Mouse (Mus musculus) CH12.LX (cell line): ENCODE data around the gene Dab1. TPM values are rescaled to one million over a fixed set of nuclear protein-coding genes. Genes with fewer than 3 reads are reported as not detected.

ENCODE experiments used
- DNase-seq: peaks from one replicate; pipeline ENCODE4 v3.0.0-alpha.2; 2013; ENCODE audit errors: extremely low read depth
- H3K27ac ChIP-seq: 2 replicates; pipeline ENCODE4 v1.5.1; 2012; ENCODE audit warnings: low read depth, mild to moderate bottlenecking, control low read depth, moderate library complexity; ENCODE audit not compliant: insufficient read depth
- H3K27me3 ChIP-seq: replicated peaks from 2 replicates; pipeline ENCODE3; 2012; ENCODE audit warnings: inconsistent platforms
- H3K36me3 ChIP-seq, 2 experiments: replicated peaks in 1 of 2; 2 replicates each; pipeline versions ENCODE3 to v1.6.1; 2012; ENCODE audit warnings: inconsistent platforms in 1 of 2, low read length in 1 of 2, mild to moderate bottlenecking in 1 of 2, mixed read lengths in 1 of 2, moderate library complexity in 1 of 2; ENCODE audit not compliant: control insufficient read depth in 1 of 2, insufficient read depth in 1 of 2
- H3K4me1 ChIP-seq, 2 experiments: 2 replicates each; pipeline ENCODE4 v1.6.1; 2012; ENCODE audit warnings: inconsistent platforms in 1 of 2, moderate library complexity in 1 of 2; ENCODE audit not compliant: insufficient read depth in 2 of 2, control insufficient read depth in 1 of 2
- H3K4me2 ChIP-seq: 2 replicates; pipeline ENCODE4 v1.6.1; 2012; ENCODE audit warnings: low read depth, mild to moderate bottlenecking, control low read depth; ENCODE audit not compliant: poor library complexity, insufficient read depth, severe bottlenecking
- H3K4me3 ChIP-seq, 3 experiments: fragments of 150-350 bp in 1 of 3; sonication (generic) in 1 of 3; replicated peaks in 1 of 3; 2 replicates each; pipeline versions ENCODE3 to v1.5.1; 2011 to 2012; ENCODE audit warnings: low read depth in 2 of 3, low read length in 2 of 3, mild to moderate bottlenecking in 2 of 3, moderate library complexity in 2 of 3, control low read depth in 1 of 3, improper control_type of control experiment in 1 of 3, inconsistent platforms in 1 of 3, mixed read lengths in 1 of 3; ENCODE audit not compliant: poor library complexity in 1 of 3
- H3K79me2 ChIP-seq: replicated peaks from 2 replicates; pipeline ENCODE4 v1.6.1; 2012; ENCODE audit warnings: mild to moderate bottlenecking, moderate library complexity; ENCODE audit not compliant: control insufficient read depth, poor library complexity, insufficient read depth, severe bottlenecking; ENCODE audit errors: extremely low read depth
- H3K9ac ChIP-seq: 2 replicates; pipeline ENCODE4 v1.6.1; 2012; ENCODE audit warnings: low read depth, mild to moderate bottlenecking, control low read depth, moderate library complexity; ENCODE audit not compliant: insufficient read depth
- H3K9me3 ChIP-seq: replicated peaks from 2 replicates; pipeline ENCODE3; 2012; ENCODE audit warnings: low read length, inconsistent platforms, mixed read lengths
- BHLHE40 ChIP-seq: IDR thresholded peaks from 2 replicates; pipeline ENCODE4 v1.6.1; 2011; ENCODE audit warnings: mild to moderate bottlenecking, low read depth, low read length, improper control_type of control experiment
- CHD1 ChIP-seq: IDR thresholded peaks from 2 replicates; pipeline ENCODE4 v1.6.1; 2012; ENCODE audit warnings: low read depth, low read length, improper control_type of control experiment, inconsistent platforms
- E2F4 ChIP-seq: IDR thresholded peaks from 2 replicates; pipeline ENCODE4 v1.6.1; 2011; ENCODE audit warnings: low read depth, low read length, improper control_type of control experiment; ENCODE audit not compliant: insufficient replicate concordance
- GABPA ChIP-seq: IDR thresholded peaks from 2 replicates; pipeline ENCODE4 v1.6.1; 2012; ENCODE audit warnings: low read depth, low read length, improper control_type of control experiment, inconsistent platforms; ENCODE audit not compliant: insufficient replicate concordance
- JUN ChIP-seq: IDR thresholded peaks from 2 replicates; pipeline ENCODE4 v1.6.1; 2011; ENCODE audit warnings: low read depth, mild to moderate bottlenecking, low read length, improper control_type of control experiment, moderate library complexity; ENCODE audit not compliant: insufficient read depth
- MAFK ChIP-seq: IDR thresholded peaks from 2 replicates; pipeline ENCODE4 v1.6.1; 2011; ENCODE audit warnings: low read length, improper control_type of control experiment; ENCODE audit not compliant: insufficient replicate concordance
- MAX ChIP-seq: IDR thresholded peaks from 2 replicates; pipeline ENCODE4 v1.6.1; 2011; ENCODE audit warnings: low read length, improper control_type of control experiment
- MAZ ChIP-seq: IDR thresholded peaks from 2 replicates; pipeline ENCODE4 v1.6.1; 2012; ENCODE audit warnings: low read depth, mild to moderate bottlenecking, inconsistent platforms, low read length, improper control_type of control experiment, moderate library complexity
- MEF2A ChIP-seq: IDR thresholded peaks from 2 replicates; pipeline ENCODE4 v1.6.1; 2014; ENCODE audit warnings: low read depth, mild to moderate bottlenecking, inconsistent platforms, low read length, improper control_type of control experiment, borderline replicate concordance
- NRF1 ChIP-seq: IDR thresholded peaks from 2 replicates; pipeline ENCODE4 v1.6.1; 2014; ENCODE audit warnings: low read depth, mild to moderate bottlenecking, inconsistent platforms, low read length, improper control_type of control experiment, moderate library complexity
- POLR2A ChIP-seq: IDR thresholded peaks from 2 replicates; pipeline ENCODE4 v1.6.1; 2011; ENCODE audit warnings: low read depth, mild to moderate bottlenecking, improper control_type of control experiment, low read length
- SIN3A ChIP-seq: IDR thresholded peaks from 2 replicates; pipeline ENCODE4 v1.6.1; 2012; ENCODE audit warnings: low read length, improper control_type of control experiment, inconsistent platforms
- TBP ChIP-seq: conservative IDR thresholded peaks from 2 replicates; pipeline ENCODE4 v1.6.1; 2011; ENCODE audit warnings: low read depth, low read length, improper control_type of control experiment
- UBTF ChIP-seq: IDR thresholded peaks from 2 replicates; pipeline ENCODE4 v1.6.1; 2012; ENCODE audit warnings: low read depth, mild to moderate bottlenecking, inconsistent platforms, low read length, improper control_type of control experiment, moderate library complexity
- USF2 ChIP-seq: conservative IDR thresholded peaks from 2 replicates; pipeline ENCODE4 v1.6.1; 2011; ENCODE audit warnings: low read depth, low read length, improper control_type of control experiment
- ZC3H11A ChIP-seq: IDR thresholded peaks from 2 replicates; pipeline ENCODE4 v1.6.1; 2012; ENCODE audit warnings: low read depth, mild to moderate bottlenecking, inconsistent platforms, low read length, improper control_type of control experiment
- ZNF384 ChIP-seq: IDR thresholded peaks from 2 replicates; pipeline ENCODE4 v1.6.1; 2012; ENCODE audit warnings: low read depth, low read length, improper control_type of control experiment, inconsistent platforms
- dilution Hi-C: fragments of 300-500 bp; cut with MboI; formaldehyde crosslinking; loops from 2 replicates; pipeline ENCODE4 v1.14.3; 2020; ENCODE audit warnings: low sequenced_read_pairs; ENCODE audit not compliant: extremely low pct_unique_long_range_greater_than_20kb, extremely low pct_ligation_motif_present
- in situ Hi-C: fragments of 300-500 bp; cut with MboI; formaldehyde crosslinking; loops from 3 replicates; pipeline ENCODE4 v1.14.3; 2019; ENCODE audit warnings: low sequenced_read_pairs, low pct_ligation_motif_present, low pct_unique_long_range_greater_than_20kb, mixed read lengths
- polyA plus RNA-seq: library from polyadenylated mRNA; unstranded; fragments of >175 nt; gene quantifications from 2 replicates; pipeline ENCODE4 v1.2.1, GENCODE M21; 2012; ENCODE audit warnings: low read depth; ENCODE audit not compliant: insufficient read length
- total RNA-seq, 2 experiments: library from RNA; depleted of rRNA; stranded (reverse); fragments of 300-350 nt in 1 of 2; fragments of >200 nt in 1 of 2; gene quantifications; 2 replicates each; pipeline ENCODE4 v1.2.3; 2012 to 2014

Dab1 gene
- total and polyA plus RNA-seq, 3 experiments: not detected

DNA sequence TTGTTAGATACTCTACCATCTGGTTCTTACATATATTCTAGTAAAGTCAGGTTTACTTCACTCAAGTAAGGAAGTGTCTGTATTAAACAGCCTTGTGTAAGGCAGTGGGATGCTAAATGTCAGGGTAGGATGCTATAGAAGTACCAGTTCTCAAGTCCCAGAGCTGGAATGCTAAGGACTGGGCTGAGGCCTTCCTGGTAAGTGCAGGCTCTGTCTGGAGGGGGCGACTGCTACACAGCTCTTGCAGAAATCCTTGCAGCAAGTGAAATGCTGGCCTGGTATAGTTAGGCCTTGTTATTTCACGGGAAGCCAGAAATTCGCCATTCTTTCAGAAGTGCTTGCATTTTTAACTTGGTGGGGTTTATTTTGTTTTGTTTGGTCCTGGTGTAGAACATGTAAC is 72.6 kb downstream of the Dab1 start:
- no peaks in the 10 kb centered on the region for H3K27me3 ChIP-seq
- dilution Hi-C loops (no loop called here), in situ Hi-C loops (no loop called here)
- H3K27ac ChIP-seq: no peak overlapping the region
- no peak overlapping the region for H3K4me2 ChIP-seq
- no peak overlapping the region for H3K4me3 ChIP-seq
- no peak for DNase-seq
- H3K9me3 ChIP-seq: peaks cover 69% of the 10 kb centered on the region
- no peaks in the 10 kb centered on the region for H3K79me2 ChIP-seq
- H3K9ac ChIP-seq: no peak overlapping the region
- no peaks in the 10 kb centered on the region for H3K36me3 ChIP-seq
- no peaks in the 10 kb centered on the region for H3K4me1 ChIP-seq
- no peak for TF ChIP-seq UBTF
- no peak for TF ChIP-seq CHD1
- no peak for TF ChIP-seq POLR2A
- no peak for TF ChIP-seq JUN
- TF ChIP-seq MAZ: no peak
- TF ChIP-seq NRF1: no peak

DNA sequence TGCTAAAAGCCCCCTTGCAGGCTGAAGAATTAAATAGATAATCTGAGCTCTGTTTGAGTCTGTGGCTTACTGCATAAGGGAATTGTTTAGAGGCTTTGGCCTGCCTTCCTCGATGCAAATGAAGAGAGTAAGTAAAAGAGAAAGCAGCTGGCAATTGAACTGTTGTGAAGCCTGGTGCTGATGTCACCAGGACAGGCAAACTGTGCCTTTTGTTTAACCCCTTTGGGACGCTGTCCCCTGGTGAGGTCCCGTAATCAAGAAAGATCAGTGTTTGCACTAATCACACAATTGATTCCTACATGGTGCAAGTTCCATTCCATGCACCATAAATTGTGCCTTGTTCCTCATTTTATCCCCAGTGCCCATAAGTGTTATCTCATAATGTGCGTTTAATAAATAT is 80.6 kb downstream of the Dab1 start:
- peaks cover 88% of the 10 kb centered on the region for H3K9me3 ChIP-seq
- H3K4me1 ChIP-seq: no peaks in the 10 kb centered on the region
- TF ChIP-seq GABPA: no peak
- TF ChIP-seq TBP: no peak
- no peak for TF ChIP-seq BHLHE40
- no peak for TF ChIP-seq ZC3H11A
- no peak for TF ChIP-seq MAFK
- no peak for TF ChIP-seq MAZ
- TF ChIP-seq JUN: no peak
- TF ChIP-seq MEF2A: no peak
- no peak for TF ChIP-seq SIN3A
- no peak for TF ChIP-seq MAX
- TF ChIP-seq ZNF384: no peak
- TF ChIP-seq USF2: no peak
- no peak for TF ChIP-seq UBTF
- no peak for TF ChIP-seq E2F4
- no peak overlapping the region for H3K4me3 ChIP-seq
- H3K79me2 ChIP-seq: no peaks in the 10 kb centered on the region
- H3K27ac ChIP-seq: no peak overlapping the region
- dilution Hi-C loops: no loop called here
- in situ Hi-C loops: no loop called here
- H3K9ac ChIP-seq: no peak overlapping the region
- DNase-seq: no peak
- no peak overlapping the region for H3K4me2 ChIP-seq
- H3K36me3 ChIP-seq: no peaks in the 10 kb centered on the region
- H3K27me3 ChIP-seq: no peaks in the 10 kb centered on the region
